Mouse (Mus musculus) ES-CJ7 (cell line): ENCODE measurements around the gene Gpr4.
A peak's percentile ranks its signal among the peaks of the same experiment; 100 is the strongest.

Source experiments
- DNase-seq: peaks from one replicate; pipeline ENCODE4 v3.0.0; 2011; ENCODE audit warnings: low read depth, low spot score

Gene Gpr4

GRCm38 (mm10) chr7:19257390-19258022 is 45.2 kb downstream of the Gpr4 start:
- peak; percentile 98 for DNase-seq

- no peak for DNase-seq
Observed at GRCm38 (mm10) chr7:19258336-19258735, 46.0 kb downstream of the Gpr4 start.

DNA sequence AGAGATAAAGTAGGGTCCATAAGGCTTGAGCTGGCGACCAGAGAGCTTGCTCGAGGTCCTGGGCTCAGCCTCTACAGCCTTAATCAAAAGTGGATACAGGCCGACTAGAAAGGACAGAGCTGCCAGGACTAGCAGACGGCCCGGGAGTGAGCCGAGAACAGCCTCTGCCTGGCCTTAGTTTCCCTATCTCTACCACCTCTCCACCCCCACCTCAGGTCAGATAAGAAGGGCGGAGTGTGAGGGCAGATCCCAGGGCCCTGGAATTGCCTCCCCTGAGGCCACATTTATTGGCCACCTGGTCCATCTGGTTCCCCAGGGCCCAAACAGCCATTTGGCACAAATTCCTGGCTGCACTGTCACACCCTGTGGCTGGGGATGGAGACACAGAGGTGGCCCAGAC is 52.8 kb downstream of the Gpr4 start:
- no peak for DNase-seq

DNA sequence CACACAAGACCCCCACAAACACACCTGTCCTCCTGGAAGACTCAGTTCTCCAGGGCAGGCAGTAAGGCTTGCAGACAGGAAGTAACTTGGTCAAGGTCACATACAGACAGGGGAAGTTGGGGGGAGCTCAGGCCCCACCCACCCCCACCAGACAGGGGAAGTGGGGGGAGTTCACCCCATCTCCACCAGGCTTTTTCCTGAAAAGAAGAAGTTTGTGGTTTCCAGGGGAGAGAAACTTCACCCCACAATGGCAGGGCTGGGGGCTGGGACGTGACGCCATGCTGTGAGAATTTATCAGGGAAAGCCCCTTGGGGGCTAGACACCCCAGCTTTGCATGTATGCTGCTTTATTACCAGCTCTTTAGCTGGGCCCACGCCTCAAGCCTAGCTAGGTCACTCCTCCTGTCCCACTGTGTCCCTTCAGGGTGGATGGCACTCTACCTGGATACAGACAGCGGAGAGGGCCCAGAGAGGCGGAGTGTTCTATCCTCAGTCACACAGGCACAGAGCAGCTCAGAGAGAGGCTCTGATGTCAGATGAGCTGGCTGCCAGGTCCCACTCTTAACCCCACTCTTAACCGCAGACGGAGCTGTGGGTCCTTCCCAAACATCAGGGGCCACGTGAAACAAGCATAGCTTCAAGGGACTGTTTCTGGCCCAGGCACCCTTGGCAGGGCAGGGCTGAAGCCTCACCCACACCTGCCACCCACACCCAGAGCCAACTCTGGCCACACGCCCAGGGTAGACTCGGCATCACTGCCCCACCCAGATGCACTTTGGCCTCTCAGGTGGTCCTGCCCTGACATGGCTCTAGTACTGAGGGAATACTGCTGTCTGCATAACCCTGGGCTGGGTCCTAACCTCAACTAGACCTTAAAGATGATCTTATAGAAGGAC is 53.8 kb downstream of the Gpr4 start:
- no peak for DNase-seq

DNA sequence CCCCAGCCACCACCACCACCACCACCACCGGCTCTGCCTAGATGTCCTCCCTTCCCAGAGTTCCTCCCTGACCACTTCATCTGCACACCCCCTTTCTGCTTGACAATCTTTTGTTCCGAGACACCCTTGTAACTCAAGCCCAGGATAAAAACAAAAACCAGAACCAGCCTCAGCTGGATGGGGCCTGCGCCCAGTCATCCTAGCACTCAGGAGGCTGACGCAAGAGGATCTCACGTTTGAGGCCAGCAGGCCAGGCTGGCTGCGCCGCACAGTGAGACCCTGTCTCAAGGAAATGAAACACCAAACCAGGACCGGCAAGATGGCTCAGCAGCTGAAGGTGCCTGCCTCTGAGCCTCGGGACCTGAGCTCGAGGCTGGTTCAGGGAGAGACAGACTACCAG is 54.7 kb downstream of the Gpr4 start:
- peak; percentile 76 for DNase-seq

DNA sequence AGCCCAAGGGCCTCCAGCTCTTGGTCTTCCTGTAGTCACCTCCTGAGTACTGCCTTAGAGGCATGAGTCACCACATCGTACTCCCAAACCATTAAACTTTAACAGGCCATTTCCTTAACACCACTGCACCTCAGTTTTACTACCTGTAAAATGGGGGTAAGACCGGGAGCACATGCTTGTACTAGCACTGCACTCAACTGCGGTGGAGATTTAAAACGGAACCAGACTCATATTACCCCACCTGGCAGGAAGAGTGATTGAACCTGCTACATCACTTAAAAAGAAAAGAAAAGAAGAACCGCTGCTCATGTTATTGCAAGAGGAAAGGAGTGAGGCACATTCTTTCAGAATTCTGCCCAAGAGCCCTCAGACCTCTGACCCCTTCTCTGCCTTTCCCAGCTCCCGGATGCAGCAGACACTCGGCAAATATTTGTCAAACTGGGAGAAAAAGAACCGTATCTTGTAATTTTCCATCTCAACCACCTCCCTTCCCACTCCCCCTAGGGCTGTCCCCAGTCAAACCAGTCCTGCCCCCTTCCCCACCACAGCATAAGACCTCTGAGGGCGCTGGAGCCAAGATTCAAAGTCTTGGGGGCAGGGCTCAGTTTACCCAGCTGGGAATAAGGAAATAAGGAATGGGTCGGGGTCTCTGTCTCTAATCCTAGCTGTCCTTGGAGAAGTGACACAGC is 56.8 kb downstream of the Gpr4 start:
- no peak for DNase-seq

GRCm38 (mm10) chr7:19269721-19270441 is 57.5 kb downstream of the Gpr4 start:
- DNase-seq: peak; percentile 84

GRCm38 (mm10) chr7:19270509-19271237 is 58.3 kb downstream of the Gpr4 start:
- peak; percentile 68 for DNase-seq

DNA sequence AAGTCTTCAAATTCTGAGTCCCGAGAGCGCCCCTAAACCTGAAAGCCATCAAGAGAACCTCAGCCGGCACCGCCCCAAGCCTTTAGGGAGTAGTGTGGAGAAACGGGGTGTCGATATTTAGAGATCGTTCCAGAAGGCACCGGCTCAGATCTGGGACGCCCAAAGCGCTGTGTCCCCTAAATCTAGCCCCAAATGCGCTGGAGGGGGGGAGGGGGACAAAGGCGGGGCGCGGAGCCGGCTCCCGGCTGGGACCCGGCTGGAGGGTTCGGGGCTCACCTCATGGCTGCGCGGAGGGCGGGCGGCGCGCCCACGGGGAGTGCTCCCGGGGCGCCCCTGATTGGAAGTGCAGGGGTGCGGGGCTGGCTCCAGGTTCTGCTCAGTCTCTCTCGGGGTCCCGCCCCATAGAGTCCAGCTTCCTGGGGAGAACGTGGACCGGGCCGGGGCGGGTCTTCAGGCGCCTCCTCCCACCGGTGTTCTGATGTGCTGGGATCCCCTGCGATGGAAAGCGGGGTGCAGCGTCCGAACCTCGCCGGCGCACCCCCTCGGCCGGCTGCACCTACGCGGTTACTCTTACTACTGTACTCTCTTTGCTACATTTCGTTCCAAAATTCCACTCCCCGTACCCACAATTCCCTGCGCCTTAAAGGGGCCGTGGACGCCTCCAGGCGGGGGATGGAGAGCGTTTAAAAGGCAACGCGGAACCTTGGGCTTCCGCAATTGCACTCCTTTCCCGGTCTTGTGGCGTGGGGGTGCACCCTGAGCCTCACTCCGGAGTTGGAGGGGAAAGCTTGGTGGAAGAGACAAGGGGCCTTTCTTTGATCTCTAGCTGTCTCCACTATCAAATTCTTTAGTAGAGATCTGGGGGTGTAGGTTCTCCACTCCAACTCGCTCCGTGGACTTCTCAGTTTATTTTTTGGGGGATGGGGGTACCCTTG is 59.2 kb downstream of the Gpr4 start, which contains the start of gene Vasp:
Gene Vasp (minus strand): TSS at position 580 of the 935 bp plus-strand sequence.
- DNase-seq: peak; percentile 91

GRCm38 (mm10) chr7:19272173-19272764 is 59.9 kb downstream of the Gpr4 start:
- peak; percentile 96 for DNase-seq
